Mouse (Mus musculus): Measurements from ENCODE around the gene Wee2. TPM values are rescaled to one million over a fixed set of nuclear protein-coding genes. Genes with fewer than 3 reads are reported as not detected.

The Wee2 gene
- polyA plus RNA-seq, 1 experiment from 2014 or later = 0.08 TPM

- Histone ChIP-seq H3K9ac (no peak within 1 kb of the TSS), H3K27ac (no peak within 1 kb of the TSS), H3K36me3 (ENCODE audit: poor library complexity, severe bottlenecking) (peaks cover 4% of the 10 kb centered on the region; the same call in 1 of the 2 replicates), H3K4me3 (no peak within 1 kb of the TSS), H3K4me2 (no peak within 1 kb of the TSS), H3K27me3 (no peaks in the 10 kb centered on the region), H3K4me1 (no peaks in the 10 kb centered on the region), H3K9me3 (replicated peaks) (no peaks in the 10 kb centered on the region)
- no peak for ATAC-seq
Observed at GRCm38 (mm10) chr6:40490933-40491332, 52.0 kb downstream of the Wee2 start, which contains the start of gene Tas2r137. Gene Tas2r137 (plus strand): TSS chr6:40491233.

DNA sequence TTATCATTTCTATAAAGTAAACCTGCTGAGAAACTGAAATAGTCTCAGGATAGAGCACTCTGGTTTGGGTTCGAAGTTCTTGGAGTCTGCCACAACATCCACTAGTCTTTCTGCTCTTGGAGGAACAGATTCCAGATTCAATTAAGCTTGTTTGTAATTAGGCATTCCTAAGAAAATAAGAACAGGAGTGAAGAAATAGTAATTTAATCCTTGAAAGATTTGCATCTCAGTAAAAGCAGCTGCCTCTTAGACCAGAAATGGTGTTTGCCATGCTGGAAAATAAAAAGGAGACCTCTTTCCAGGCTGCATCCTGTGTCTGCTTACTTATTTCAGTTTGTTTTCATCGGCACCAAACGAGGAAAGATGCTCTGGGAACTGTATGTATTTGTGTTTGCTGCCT lies 54.3 kb downstream of the Wee2 start, which contains the start of gene Tas2r108:
Gene Tas2r108 (plus strand): TSS at position 301 of the 400 bp plus-strand sequence.
- Histone ChIP-seq H3K4me1 (no peaks in the 10 kb centered on the region), H3K4me3 (no peak within 1 kb of the TSS), H3K9ac (no peak within 1 kb of the TSS), H3K27ac (no peak within 1 kb of the TSS), H3K36me3 (ENCODE audit: poor library complexity, severe bottlenecking) (no peaks in the 10 kb centered on the region), H3K27me3 (no peaks in the 10 kb centered on the region), H3K9me3 (replicated peaks) (no peaks in the 10 kb centered on the region), H3K4me2 (no peak within 1 kb of the TSS)
- no peak for ATAC-seq
- 84% methylated on average over 3 of the region's 3 CpGs for WGBS

Other genes starting within 250 kb of the Wee2 start
- 39.4 and 43.5 TPM in 2 replicates for gene Agk, start 113.9 kb upstream of the Wee2 start, polyA plus RNA-seq (2015; fragmentation: Nextera tagmentation; extraction: Ambion mirVana)
- 32.1 and 39.5 TPM in 2 replicates for gene E330009J07Rik, start 3.0 kb upstream of the Wee2 start, polyA plus RNA-seq (2015; fragmentation: Nextera tagmentation; extraction: Ambion mirVana)
- 184 and 193 TPM in 2 replicates for gene Ssbp1, start 32.3 kb downstream of the Wee2 start, polyA plus RNA-seq (2015; fragmentation: Nextera tagmentation; extraction: Ambion mirVana)
- 0.21 TPM in 1 of 2 replicates, not detected in the other for gene Tas2r137, start 52.1 kb downstream of the Wee2 start, polyA plus RNA-seq (2015; fragmentation: Nextera tagmentation; extraction: Ambion mirVana)
- gene Tas2r108, start 54.4 kb downstream of the Wee2 start, polyA plus RNA-seq (2015; fragmentation: Nextera tagmentation; extraction: Ambion mirVana) = 0.22 TPM in 1 of 2 replicates, not detected in the other
- not detected in 2 replicates for gene Prss37, start 80.4 kb downstream of the Wee2 start, polyA plus RNA-seq (2015; fragmentation: Nextera tagmentation; extraction: Ambion mirVana)
- gene Olfr461, start 116.0 kb downstream of the Wee2 start, polyA plus RNA-seq (2015; fragmentation: Nextera tagmentation; extraction: Ambion mirVana) = 0.22 and 0.25 TPM in 2 replicates
- gene Olfr460, start 130.4 kb downstream of the Wee2 start, polyA plus RNA-seq (2015; fragmentation: Nextera tagmentation; extraction: Ambion mirVana) = not detected in 2 replicates
- gene Clec5a, start 146.7 kb downstream of the Wee2 start, polyA plus RNA-seq (2015; fragmentation: Nextera tagmentation; extraction: Ambion mirVana) = 0.40 and 0.41 TPM in 2 replicates
- not detected in 2 replicates for gene Tas2r138, start 174.2 kb downstream of the Wee2 start, polyA plus RNA-seq (2015; fragmentation: Nextera tagmentation; extraction: Ambion mirVana)
- 0.06 TPM in 1 of 2 replicates, not detected in the other for gene Mgam, start 189.7 kb downstream of the Wee2 start, polyA plus RNA-seq (2015; fragmentation: Nextera tagmentation; extraction: Ambion mirVana)

Measured in forebrain, embryonic 13.5 days (tissue).